Mouse (Mus musculus): ENCODE results near the gene Leng8. TPM values are rescaled to one million over a fixed set of nuclear protein-coding genes. Genes with fewer than 3 reads are reported as not detected.

Leng8 gene
- polyA plus RNA-seq, 1 experiment from 2014 or later = 43.7 TPM

DNA sequence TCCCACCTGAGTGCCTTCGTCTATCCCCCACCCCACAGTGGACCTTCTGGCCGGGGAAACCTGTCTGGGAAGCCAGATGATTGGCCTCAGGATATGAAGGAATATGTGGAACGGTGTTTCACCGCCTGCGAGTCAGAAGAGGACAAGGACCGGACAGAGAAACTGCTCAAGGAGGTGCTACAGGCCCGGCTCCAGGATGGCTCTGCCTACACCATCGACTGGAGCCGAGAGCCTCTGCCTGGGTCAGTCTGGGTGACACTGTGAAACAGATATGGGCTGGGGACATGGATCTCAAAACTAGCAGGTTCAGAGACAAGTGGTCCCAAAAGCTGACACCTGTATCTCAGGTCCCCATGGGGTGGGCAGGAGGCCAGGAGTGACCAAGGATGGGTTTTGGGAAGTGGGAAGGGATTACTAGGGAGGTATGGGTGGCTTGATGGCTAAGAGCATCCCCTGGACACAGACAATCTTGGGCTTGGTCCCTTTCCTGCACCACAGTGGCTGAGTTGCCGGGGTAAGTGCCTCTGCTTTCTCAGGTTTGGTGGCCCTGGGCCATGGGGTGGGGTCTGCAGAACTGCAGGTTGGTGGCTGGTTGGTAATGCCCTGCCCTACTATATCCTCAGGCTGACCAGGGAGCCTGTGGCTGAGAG is 6.1 kb downstream of the Leng8 start:
- no peak overlapping the region for H3K27ac ChIP-seq
- peaks cover 13% of the 10 kb centered on the region for H3K4me1 ChIP-seq (replicated peaks)
- H3K27me3 ChIP-seq = no peaks in the 10 kb centered on the region
- H3K36me3 ChIP-seq = peaks cover 93% of the 10 kb centered on the region
- H3K9ac ChIP-seq = no peak overlapping the region
- ATAC-seq (replicated peaks; ENCODE audit: insufficient number of reproducible peaks, insufficient read depth, low FRiP score, low read depth) = no peak
- H3K4me3 ChIP-seq = no peak overlapping the region
- 92% methylated on average over 10 of the region's 10 CpGs for WGBS
- H3K9me3 ChIP-seq (replicated peaks) = no peaks in the 10 kb centered on the region
- no peak overlapping the region for H3K4me2 ChIP-seq

DNA sequence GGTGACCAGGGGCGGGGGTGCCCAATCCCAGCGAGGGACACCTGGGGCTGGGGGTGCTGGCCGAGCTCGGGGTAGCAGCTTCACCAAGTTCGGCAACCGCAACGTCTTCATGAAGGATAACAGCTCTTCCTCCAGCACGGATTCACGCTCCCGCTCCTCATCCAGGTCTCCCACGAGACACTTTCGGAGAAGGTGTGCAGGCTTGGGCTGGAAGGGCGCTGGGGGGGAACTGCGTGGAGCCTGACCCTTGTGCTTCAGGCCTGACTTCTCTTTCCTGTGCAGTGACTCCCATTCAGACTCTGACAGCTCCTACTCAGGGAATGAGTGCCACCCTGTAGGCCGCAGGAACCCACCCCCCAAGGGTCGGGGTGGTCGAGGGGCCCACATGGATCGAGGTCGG is 6.7 kb downstream of the Leng8 start:
- Histone ChIP-seq H3K4me2 (no peak overlapping the region), H3K9me3 (replicated peaks) (no peaks in the 10 kb centered on the region), H3K27ac (no peak overlapping the region), H3K9ac (no peak overlapping the region), H3K4me1 (replicated peaks) (peaks cover 13% of the 10 kb centered on the region), H3K27me3 (no peaks in the 10 kb centered on the region), H3K36me3 (peaks cover 91% of the 10 kb centered on the region), H3K4me3 (no peak overlapping the region)
- 94% methylated on average over 19 of the region's 19 CpGs for WGBS
- no peak for ATAC-seq (replicated peaks; ENCODE audit: insufficient number of reproducible peaks, insufficient read depth, low FRiP score, low read depth)

DNA sequence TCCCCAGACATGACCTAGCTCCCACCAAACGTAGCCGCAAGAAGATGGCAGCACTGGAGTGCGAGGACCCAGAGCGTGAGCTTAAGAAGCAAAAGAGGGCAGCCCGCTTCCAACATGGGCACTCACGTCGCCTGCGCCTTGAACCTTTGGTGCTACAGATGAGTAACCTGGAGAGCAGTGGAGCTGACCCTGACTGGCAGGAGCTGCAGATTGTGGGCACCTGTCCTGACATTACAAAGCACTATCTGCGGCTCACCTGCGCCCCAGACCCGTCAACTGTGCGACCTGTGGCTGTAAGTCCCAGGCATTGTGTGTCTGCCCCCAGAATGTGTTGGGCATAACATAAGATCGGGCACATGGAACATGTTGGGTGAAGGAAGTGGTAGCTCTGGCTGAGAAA is 7.2 kb downstream of the Leng8 start:
- no peak for ATAC-seq (replicated peaks; ENCODE audit: insufficient number of reproducible peaks, insufficient read depth, low FRiP score, low read depth)

DNA sequence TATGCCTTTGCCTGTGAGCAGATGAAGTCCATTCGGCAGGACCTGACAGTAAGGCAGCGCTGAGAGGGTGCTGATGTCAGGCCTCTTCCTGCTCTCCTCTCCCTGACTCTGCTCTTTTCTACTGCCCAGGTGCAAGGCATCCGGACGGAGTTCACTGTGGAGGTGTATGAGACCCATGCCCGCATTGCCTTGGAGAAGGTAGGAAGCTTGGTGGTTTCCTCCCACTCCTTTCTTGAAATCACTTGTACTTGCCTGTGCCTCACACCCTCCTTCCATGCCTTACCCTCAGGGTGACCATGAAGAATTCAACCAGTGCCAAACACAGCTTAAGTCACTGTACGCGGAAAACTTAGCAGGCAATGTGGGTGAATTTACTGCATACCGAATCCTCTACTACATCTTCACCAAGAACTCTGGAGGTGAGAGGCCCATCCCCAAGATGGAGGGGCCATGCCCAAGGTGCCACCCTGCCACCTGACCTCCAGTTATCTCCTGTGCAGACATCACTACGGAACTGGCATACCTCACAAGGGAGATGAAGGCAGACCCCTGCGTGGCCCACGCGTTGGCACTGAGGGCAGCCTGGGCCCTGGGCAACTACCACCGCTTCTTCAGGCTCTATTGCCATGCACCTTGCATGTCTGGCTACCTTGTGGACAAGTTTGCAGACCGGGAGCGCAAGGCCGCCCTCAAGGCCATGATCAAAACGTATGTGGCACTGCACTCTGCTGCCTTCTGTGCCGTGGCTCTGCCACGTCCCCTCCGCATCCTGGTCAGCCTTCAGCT is 8.1 kb downstream of the Leng8 start:
- Histone ChIP-seq H3K27me3 (no peaks in the 10 kb centered on the region), H3K36me3 (peaks cover 77% of the 10 kb centered on the region), H3K9ac (no peak overlapping the region), H3K9me3 (replicated peaks) (no peaks in the 10 kb centered on the region), H3K4me3 (no peak overlapping the region), H3K27ac (no peak overlapping the region), H3K4me2 (no peak overlapping the region), H3K4me1 (replicated peaks) (peaks cover 15% of the 10 kb centered on the region)
- WGBS = 93% methylated on average over 20 of the region's 20 CpGs
- ATAC-seq (replicated peaks; ENCODE audit: insufficient number of reproducible peaks, insufficient read depth, low FRiP score, low read depth) = no peak

More for the DNA sequence above, 7.2 kb downstream of the Leng8 start:
- no peak overlapping the region for H3K4me2 ChIP-seq
- no peaks in the 10 kb centered on the region for H3K9me3 ChIP-seq (replicated peaks)
- no peak overlapping the region for H3K27ac ChIP-seq
- H3K4me1 ChIP-seq (replicated peaks) = peaks cover 16% of the 10 kb centered on the region
- no peaks in the 10 kb centered on the region for H3K27me3 ChIP-seq
- H3K36me3 ChIP-seq = peaks cover 86% of the 10 kb centered on the region
- 95% methylated on average over 13 of the region's 13 CpGs for WGBS
- no peak overlapping the region for H3K4me3 ChIP-seq
- H3K9ac ChIP-seq = no peak overlapping the region

GRCm38 (mm10) chr7:4145552-4146190 is 8.8 kb downstream of the Leng8 start:
- H3K4me1 ChIP-seq (replicated peaks) = peaks cover 22% of the 10 kb centered on the region
- H3K4me3 ChIP-seq = no peak overlapping the region
- no peak for ATAC-seq (replicated peaks; ENCODE audit: insufficient number of reproducible peaks, insufficient read depth, low FRiP score, low read depth)
- H3K4me2 ChIP-seq = no peak overlapping the region
- H3K9me3 ChIP-seq (replicated peaks) = no peaks in the 10 kb centered on the region
- peaks cover 70% of the 10 kb centered on the region for H3K36me3 ChIP-seq
- no peak overlapping the region for H3K27ac ChIP-seq
- 65% methylated on average over 6 of the region's 6 CpGs for WGBS
- no peak overlapping the region for H3K9ac ChIP-seq
- no peaks in the 10 kb centered on the region for H3K27me3 ChIP-seq

GRCm38 (mm10) chr7:4146241-4147180 is 9.7 kb downstream of the Leng8 start:
- no peak overlapping the region for H3K27ac ChIP-seq
- H3K9me3 ChIP-seq (replicated peaks) = no peaks in the 10 kb centered on the region
- H3K4me1 ChIP-seq (replicated peaks) = peaks cover 31% of the 10 kb centered on the region
- H3K36me3 ChIP-seq = peaks cover 61% of the 10 kb centered on the region
- no peak for ATAC-seq (replicated peaks; ENCODE audit: insufficient number of reproducible peaks, insufficient read depth, low FRiP score, low read depth)
- no peak overlapping the region for H3K4me2 ChIP-seq
- H3K27me3 ChIP-seq = peaks cover 8% of the 10 kb centered on the region
- 92% methylated on average over 23 of the region's 23 CpGs for WGBS
- no peak overlapping the region for H3K4me3 ChIP-seq
- no peak overlapping the region for H3K9ac ChIP-seq

GRCm38 (mm10) chr7:4147371-4147770 is 10.5 kb downstream of the Leng8 start:
- 82% methylated on average over 20 of the region's 20 CpGs for WGBS
- Histone ChIP-seq H3K9me3 (replicated peaks) (no peaks in the 10 kb centered on the region), H3K36me3 (peaks cover 53% of the 10 kb centered on the region), H3K27me3 (peaks cover 9% of the 10 kb centered on the region), H3K4me2 (no peak overlapping the region), H3K4me1 (replicated peaks) (peaks cover 31% of the 10 kb centered on the region), H3K9ac (no peak overlapping the region), H3K27ac (no peak overlapping the region), H3K4me3 (no peak overlapping the region)
- ATAC-seq (replicated peaks; ENCODE audit: insufficient number of reproducible peaks, insufficient read depth, low FRiP score, low read depth) = no peak

DNA sequence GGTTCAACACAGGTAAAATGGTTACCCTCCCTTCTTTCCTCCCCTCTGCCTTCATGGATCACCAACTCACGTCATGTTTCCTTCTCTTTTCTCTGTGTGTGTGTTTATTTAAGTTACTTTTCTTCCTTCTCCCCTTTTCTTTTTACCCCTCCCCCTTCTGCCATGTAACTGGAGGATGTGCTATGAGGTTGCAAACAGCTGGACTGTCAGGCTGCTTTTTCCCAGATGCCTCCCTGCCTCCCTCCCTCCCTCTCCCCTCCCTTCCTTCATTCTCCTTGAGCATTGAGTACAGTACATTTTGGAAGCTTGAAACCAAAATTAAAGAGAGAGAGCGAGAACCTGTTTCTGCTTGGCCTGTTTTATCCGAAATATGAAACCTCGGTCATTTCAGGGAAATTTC is 11.0 kb downstream of the Leng8 start:
- Histone ChIP-seq H3K36me3 (peaks cover 48% of the 10 kb centered on the region), H3K27ac (peak overlapping the region; percentile 95), H3K27me3 (peaks cover 9% of the 10 kb centered on the region), H3K9ac (no peak overlapping the region), H3K4me1 (replicated peaks) (peaks cover 31% of the 10 kb centered on the region), H3K4me3 (no peak overlapping the region), H3K9me3 (replicated peaks) (no peaks in the 10 kb centered on the region), H3K4me2 (peak overlapping the region; percentile 89; the same call in 1 of the 2 replicates)
- no peak for ATAC-seq (replicated peaks; ENCODE audit: insufficient number of reproducible peaks, insufficient read depth, low FRiP score, low read depth)
- WGBS = 79% methylated on average over 4 of the region's 4 CpGs

DNA sequence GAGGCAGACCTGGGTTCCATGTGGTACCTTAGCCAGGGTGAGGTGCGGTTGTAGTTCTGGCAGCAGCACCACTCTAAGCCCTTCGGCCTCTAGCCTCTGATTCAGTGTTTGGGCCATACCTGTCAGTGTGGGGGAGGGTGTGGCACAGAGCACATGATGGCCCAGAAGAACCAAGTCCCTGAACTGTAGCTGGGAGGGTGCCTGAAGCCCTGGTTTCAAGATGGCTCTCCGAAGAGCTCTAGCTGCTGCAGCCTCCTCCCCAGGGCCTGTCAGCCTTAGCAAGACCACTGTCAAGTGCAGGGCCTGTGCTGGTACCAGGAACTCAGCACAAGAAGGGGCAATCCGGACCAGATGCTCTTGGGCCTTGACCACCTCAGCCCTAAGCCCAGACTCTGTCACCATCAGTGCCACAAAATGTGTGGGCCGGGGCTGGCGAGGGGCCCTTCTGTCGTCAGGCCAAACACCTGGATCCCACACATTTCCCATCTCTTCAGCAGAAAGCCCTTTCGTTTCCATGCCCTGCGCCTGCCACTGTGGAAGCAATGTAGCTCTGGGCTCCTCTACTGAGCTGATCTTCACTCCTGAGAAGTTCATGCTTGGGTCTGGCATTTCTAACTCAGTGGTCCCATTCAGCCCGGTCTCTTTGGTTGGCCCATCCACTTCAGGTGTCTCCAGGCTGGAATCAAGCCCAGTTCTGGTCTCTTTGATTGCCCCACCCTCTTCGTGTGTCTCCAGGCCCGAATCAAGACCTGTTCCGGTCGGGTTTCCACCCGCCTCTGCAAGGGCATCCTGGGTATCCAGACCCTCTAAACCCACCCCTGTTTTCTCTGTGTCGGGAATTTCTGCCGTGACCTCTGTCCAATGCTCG is 11.7 kb downstream of the Leng8 start:
- Histone ChIP-seq H3K9ac (peak overlapping the region; percentile 70), H3K27ac (peak overlapping the region; percentile 95), H3K4me1 (replicated peaks) (peaks cover 31% of the 10 kb centered on the region), H3K27me3 (peaks cover 9% of the 10 kb centered on the region), H3K36me3 (peaks cover 41% of the 10 kb centered on the region), H3K4me2 (peak overlapping the region; percentile 89), H3K9me3 (replicated peaks) (no peaks in the 10 kb centered on the region), H3K4me3 (peak overlapping the region; percentile 74)
- WGBS = 23% methylated on average over 18 of the region's 18 CpGs
- ATAC-seq (replicated peaks; ENCODE audit: insufficient number of reproducible peaks, insufficient read depth, low FRiP score, low read depth) = peak; percentile 37
